Mouse (Mus musculus) liver, embryonic 14.5 days (tissue): ENCODE measurements around the gene Shisa5.

Experiments
- CTCF ChIP-seq: IDR thresholded peaks from 2 replicates; pipeline ENCODE4 v1.5.1; 2016; ENCODE audit warnings: antibody characterized with exemption, low read depth, control low read depth
- EP300 ChIP-seq: IDR thresholded peaks from 2 replicates; pipeline ENCODE4 v1.6.1; 2016; ENCODE audit warnings: antibody characterized with exemption, low read depth

- TF ChIP-seq CTCF (no peak), EP300 (no peak)
Observed at GRCm38 (mm10) chr9:109093786-109094552, 55.6 kb downstream of the Shisa5 start.
